Mouse (Mus musculus) leukemia stem cell, adult 10-12 weeks (primary cell): Measurements from ENCODE around the gene Gm49673. TPM values are rescaled to one million over a fixed set of nuclear protein-coding genes. Genes with fewer than 3 reads are reported as not detected.

Experiments used
- polyA plus RNA-seq: library from polyadenylated mRNA; stranded (reverse); fragments of >175 nt; gene quantifications from 2 replicates; pipeline ENCODE4 v1.2.3, GENCODE M21; 2012; ENCODE audit warnings: low replicate concordance

Gene Gm49673
- 0.46 TPM in 1 of 2 replicates, not detected in the other for polyA plus RNA-seq

GRCm38 (mm10) chr17:8147439-8148316, at the start of gene Gm49673, which contains the start of gene Rnaset2a:
TSS of gene Gm49673 (minus strand) at chr17:8147788.
TSS of gene Rnaset2a (minus strand) at chr17:8148097.

GRCm38 (mm10) chr17:8164701-8165607, 17.4 kb upstream of the Gm49673 start, which contains the start of gene Fgfr1op:
TSS of gene Fgfr1op (plus strand) at chr17:8165501.

Other genes starting within 250 kb of the Gm49673 start
- gene Tagap, start 221.8 kb downstream of the Gm49673 start, polyA plus RNA-seq, result 0.72 and 2.1 TPM in 2 replicates
- gene Rsph3a, start 202.2 kb downstream of the Gm49673 start, polyA plus RNA-seq, result 58.8 and 71.4 TPM in 2 replicates
- gene Rnaset2a, start 309 bp upstream of the Gm49673 start, polyA plus RNA-seq, result 28.1 and 39.2 TPM in 2 replicates
- 2.4 and 15.9 TPM in 2 replicates for gene Fgfr1op, start 17.7 kb upstream of the Gm49673 start, polyA plus RNA-seq
- 0.24 and 3.6 TPM in 2 replicates for gene Ccr6, start 88.3 kb upstream of the Gm49673 start, polyA plus RNA-seq
- 8.3 and 24.1 TPM in 2 replicates for gene Mpc1, start 135.1 kb upstream of the Gm49673 start, polyA plus RNA-seq
- gene Sft2d1, start 163.3 kb upstream of the Gm49673 start, polyA plus RNA-seq, result 53.5 and 227 TPM in 2 replicates
- gene Prr18, start 189.7 kb upstream of the Gm49673 start, polyA plus RNA-seq, result 0.69 and 1.7 TPM in 2 replicates
- not detected in 2 replicates for gene T2, start 208.2 kb upstream of the Gm49673 start, polyA plus RNA-seq